ENCODE assay signal across 8 mouse cellular contexts in the genomic region with DNA sequence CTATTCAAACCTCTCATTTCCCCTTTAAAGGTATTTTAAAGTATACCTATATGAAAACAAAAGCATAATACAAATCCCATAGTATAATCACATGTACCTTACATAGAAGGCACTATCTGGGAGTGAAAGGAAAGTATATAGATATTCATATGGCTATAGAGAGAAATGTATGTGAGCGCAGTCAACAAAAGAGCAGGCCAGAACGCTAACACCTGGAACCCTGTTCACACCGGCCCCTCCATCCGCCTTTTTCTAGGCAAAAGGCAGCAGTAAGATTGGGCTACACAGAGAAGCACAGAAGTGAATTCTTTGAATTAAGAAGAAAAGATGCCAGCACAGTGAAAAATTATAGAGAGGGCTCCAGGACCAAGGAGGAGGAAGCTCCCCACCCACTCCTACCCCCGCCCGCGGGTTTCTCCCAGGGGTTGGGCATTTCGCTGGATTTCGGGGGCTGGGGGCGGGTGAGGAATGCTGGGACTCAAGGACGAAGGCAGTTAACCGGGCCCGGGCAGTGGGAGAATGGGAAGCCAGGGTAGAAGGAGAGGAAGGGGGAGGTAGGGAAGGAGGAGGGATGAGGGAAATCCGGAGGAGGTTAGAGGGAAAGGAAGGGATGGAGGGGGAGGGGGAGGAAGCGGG. TPM values are rescaled to one million over a fixed set of nuclear protein-coding genes. Genes with fewer than 3 reads are reported as not detected.
DNase-seq lines count a peak whose midpoint lies in the region; ATAC-seq and TF ChIP-seq lines count a peak whose summit lies in the region.

No protein-coding gene starts in this region.

- no peak for TF ChIP-seq POLR2A in kidney, adult 2 months (IDR thresholded peaks at IDR 0.05; ENCODE audit: low read depth, low read length)
- TF ChIP-seq POLR2A in CH12.LX (IDR thresholded peaks at IDR 0.05; ENCODE audit: low read depth, low read length) = no peak

- H3K27ac ChIP-seq in kidney, adult 2 months (ENCODE audit: insufficient read depth, low read depth, low read length) = peak overlapping the region; percentile 83; the same call in 1 of the 2 replicates
- H3K27ac ChIP-seq in CH12.LX (ENCODE audit: insufficient read depth, low read depth) = peak overlapping the region; percentile 58; the same call in 1 of the 2 replicates
- peak overlapping the region; percentile 91 for H3K27ac ChIP-seq in embryonic facial prominence, embryonic 10.5 days (replicated peaks)
- peak overlapping the region; percentile 98 for H3K27ac ChIP-seq in neural tube, embryonic 13.5 days (replicated peaks)

- peak overlapping the region; percentile 51 for H3K4me2 ChIP-seq in CH12.LX (ENCODE audit: insufficient read depth, low read depth, poor library complexity, severe bottlenecking)
- peak overlapping the region; percentile 66 for H3K4me2 ChIP-seq in neural tube, embryonic 13.5 days

- no peak for DNase-seq in kidney, adult 2 months
- DNase-seq in kidney, adult 18-20 months = no peak
- peak; percentile 15 for DNase-seq in CH12.LX (ENCODE audit: extremely low read depth)
- no peak for DNase-seq in embryonic facial prominence, embryonic 10.5 days (ENCODE audit: low spot score)
- DNase-seq in large intestine, adult 2 months (ENCODE audit: low read depth, low spot score) = peak; percentile 24
- no peak for DNase-seq in Muller cell, postnatal 12 days (ENCODE audit: inconsistent ontology term)
- DNase-seq in embryo, embryonic 11 days = no peak

- ATAC-seq in neural tube, embryonic 13.5 days (ENCODE audit: low read depth) = peak; percentile 96

- 2% methylated on average over 15 of the region's 15 CpGs for WGBS in kidney, adult 2 months
- WGBS in embryonic facial prominence, embryonic 10.5 days = 1% methylated on average over 15 of the region's 15 CpGs
- 1% methylated on average over 15 of the region's 15 CpGs for WGBS in large intestine, adult 2 months
- WGBS in neural tube, embryonic 13.5 days = 3% methylated on average over 14 of the region's 15 CpGs

- TF ChIP-seq RAD21 in CH12.LX (IDR thresholded peaks at IDR 0.05; ENCODE audit: low read depth, low read length) = no peak

- TF ChIP-seq CTCF in kidney, adult 2 months (conservative IDR thresholded peaks at IDR 0.05; ENCODE audit: insufficient read depth, insufficient read length, low read depth, low read length) = no peak
- no peak for TF ChIP-seq CTCF in CH12.LX (conservative IDR thresholded peaks at IDR 0.05 in 1 of 2, IDR thresholded peaks at IDR 0.05 in 1 of 2; ENCODE audit: low read depth in 2 of 2, low read length in 2 of 2)

- peak overlapping the region; percentile 96 for H3K4me3 ChIP-seq in kidney, adult 2 months (ENCODE audit: insufficient read depth, low read depth, low read length)
- H3K4me3 ChIP-seq in CH12.LX (replicated peaks in 1 of 3; ENCODE audit: low read depth in 2 of 3, low read length in 2 of 3, poor library complexity in 1 of 3) = peak overlapping the region; percentile 75 to 84 (median 81)
- H3K4me3 ChIP-seq in embryonic facial prominence, embryonic 10.5 days = peak overlapping the region; percentile 63
- peak overlapping the region; percentile 65 for H3K4me3 ChIP-seq in neural tube, embryonic 13.5 days

- H3K9ac ChIP-seq in CH12.LX (ENCODE audit: insufficient read depth, low read depth) = peak overlapping the region; percentile 85
- H3K9ac ChIP-seq in neural tube, embryonic 13.5 days = peak overlapping the region; percentile 88

- peaks cover 10% of the 10 kb centered on the region for H3K79me2 ChIP-seq in CH12.LX (replicated peaks; ENCODE audit: control insufficient read depth, extremely low read depth, insufficient read depth, poor library complexity, severe bottlenecking)

- no peaks in the 10 kb centered on the region for H3K9me3 ChIP-seq in CH12.LX (replicated peaks; ENCODE audit: low read length)
- H3K9me3 ChIP-seq in embryonic facial prominence, embryonic 10.5 days = no peaks in the 10 kb centered on the region
- no peaks in the 10 kb centered on the region for H3K9me3 ChIP-seq in neural tube, embryonic 13.5 days

- dilution Hi-C loops in CH12.LX (cut with MboI; ENCODE audit: extremely low pct_ligation_motif_present, extremely low pct_unique_long_range_greater_than_20kb, low sequenced_read_pairs) = no loop called here

- no peak for TF ChIP-seq EP300 in CH12.LX (IDR thresholded peaks at IDR 0.05; ENCODE audit: low read length)

- no peaks in the 10 kb centered on the region for H3K27me3 ChIP-seq in kidney, adult 2 months (replicated peaks; ENCODE audit: control insufficient read depth, insufficient read depth, low read length)
- H3K27me3 ChIP-seq in CH12.LX (replicated peaks) = no peaks in the 10 kb centered on the region
- no peaks in the 10 kb centered on the region for H3K27me3 ChIP-seq in embryonic facial prominence, embryonic 10.5 days (replicated peaks; ENCODE audit: low read depth, poor library complexity, severe bottlenecking)
- H3K27me3 ChIP-seq in neural tube, embryonic 13.5 days = no peaks in the 10 kb centered on the region

- H3K4me1 ChIP-seq in kidney, adult 2 months (ENCODE audit: control insufficient read depth, insufficient read depth, low read length) = peaks cover 7% of the 10 kb centered on the region; the same call in 1 of the 2 replicates
- H3K4me1 ChIP-seq in CH12.LX (ENCODE audit: control insufficient read depth in 1 of 2, insufficient read depth in 2 of 2) = peaks cover 3 to 32% of the 10 kb centered on the region in 2 experiments; a peak in 3 of 4 replicates
- peaks cover 17% of the 10 kb centered on the region for H3K4me1 ChIP-seq in embryonic facial prominence, embryonic 10.5 days
- peaks cover 18% of the 10 kb centered on the region for H3K4me1 ChIP-seq in neural tube, embryonic 13.5 days (replicated peaks)

- no peaks in the 10 kb centered on the region for H3K36me3 ChIP-seq in kidney, adult 2 months (ENCODE audit: control insufficient read depth, insufficient read depth, low read length)
- H3K36me3 ChIP-seq in CH12.LX (replicated peaks in 1 of 2; ENCODE audit: control insufficient read depth in 1 of 2, insufficient read depth in 1 of 2, low read length in 1 of 2) = peaks cover 2 to 23% of the 10 kb centered on the region in 2 experiments
- no peaks in the 10 kb centered on the region for H3K36me3 ChIP-seq in embryonic facial prominence, embryonic 10.5 days (replicated peaks)
- H3K36me3 ChIP-seq in neural tube, embryonic 13.5 days = peaks cover under 1% of the 10 kb centered on the region; the same call in 1 of the 2 replicates

- in situ Hi-C loops in CH12.LX (cut with MboI; ENCODE audit: low pct_ligation_motif_present, low pct_unique_long_range_greater_than_20kb, low sequenced_read_pairs) = no loop called here

TF ChIP-seq in CH12.LX, 34 proteins besides CTCF, POLR2A, EP300 and RAD21:
- TF ChIP-seq UBTF (IDR thresholded peaks at IDR 0.05; ENCODE audit: low read depth, low read length) = no peak
- no peak for TF ChIP-seq NELFE (IDR thresholded peaks at IDR 0.05; ENCODE audit: low read depth, low read length)

RNA-seq across cellular contexts. Expression of a gene that starts 0.7 kb away (rescaled TPM):
- 19.2 and 24.9 TPM in 2 replicates for polyA plus RNA-seq in kidney, adult 2 months (2012; rRNA removed)
- 29.8 and 37.4 TPM in 2 replicates for total RNA-seq in CH12.LX (2012; rRNA removed)
- 52.4 and 58.5 TPM in 2 replicates for total RNA-seq in CH12.LX (2014; rRNA removed)
- polyA plus RNA-seq in CH12.LX (2012; ENCODE audit: insufficient read length, low read depth) = 34.0 and 35.3 TPM in 2 replicates
- 28.5 and 28.7 TPM in 2 replicates for polyA plus RNA-seq in embryonic facial prominence, embryonic 10.5 days (2016; fragmentation: Nextera tagmentation; extraction: Ambion mirVana)
- 22.5 and 26.6 TPM in 2 replicates for polyA plus RNA-seq in large intestine, adult 2 months (2012; rRNA removed)
- polyA plus RNA-seq in neural tube, embryonic 13.5 days (2015; fragmentation: Nextera tagmentation; extraction: Ambion mirVana) = 28.5 and 34.5 TPM in 2 replicates

RNA-seq across cellular contexts. Expression of a gene that starts 56.3 kb away (rescaled TPM):
- polyA plus RNA-seq in kidney, adult 2 months (2012; rRNA removed) = 10.9 and 13.5 TPM in 2 replicates
- total RNA-seq in CH12.LX (2012; rRNA removed) = 14.1 and 15.7 TPM in 2 replicates
- 30.1 and 36.7 TPM in 2 replicates for total RNA-seq in CH12.LX (2014; rRNA removed)
- polyA plus RNA-seq in CH12.LX (2012; ENCODE audit: insufficient read length, low read depth) = 23.7 and 25.8 TPM in 2 replicates
- 53.5 and 60.0 TPM in 2 replicates for polyA plus RNA-seq in embryonic facial prominence, embryonic 10.5 days (2016; fragmentation: Nextera tagmentation; extraction: Ambion mirVana)
- polyA plus RNA-seq in large intestine, adult 2 months (2012; rRNA removed) = 3.4 and 5.6 TPM in 2 replicates
- polyA plus RNA-seq in neural tube, embryonic 13.5 days (2015; fragmentation: Nextera tagmentation; extraction: Ambion mirVana) = 30.0 and 36.1 TPM in 2 replicates

Comparison
In these comparisons a context has a peak if more than half of its experiments do, and no peak if none do; other contexts are left out.
1. DNase-seq: peak in CH12.LX (single experiment) and large intestine, adult 2 months (single experiment); none in kidney, adult 2 months (single experiment), kidney, adult 18-20 months (single experiment), embryonic facial prominence, embryonic 10.5 days (single experiment), Muller cell, postnatal 12 days (single experiment) and embryo, embryonic 11 days (single experiment).
2. Peak in every context shown above with its lines, with median percentiles within 50 percentile points of each other: H3K27ac ChIP-seq and H3K4me3 ChIP-seq.